ENCODE assay signal across 8 mouse cellular contexts in genomic region chr4:43561436-43561996, GRCm38 (mm10). TPM values are rescaled to one million over a fixed set of nuclear protein-coding genes. Genes with fewer than 3 reads are reported as not detected.
DNase-seq lines count a peak whose midpoint lies in the region; ATAC-seq and TF ChIP-seq lines count a peak whose summit lies in the region.

No protein-coding gene starts in this region.

- no peak for TF ChIP-seq CTCF in left cerebral cortex, adult 2 months (IDR thresholded peaks at IDR 0.05)
- no peak for TF ChIP-seq CTCF in hindbrain, postnatal 0 days (IDR thresholded peaks at IDR 0.05; ENCODE audit: low read depth)

- H3K9ac ChIP-seq in embryonic facial prominence, embryonic 12.5 days: peak overlapping the region; percentile 95
- peak overlapping the region; percentile 91 for H3K9ac ChIP-seq in hindbrain, postnatal 0 days (replicated peaks; ENCODE audit: low read length)
- peak overlapping the region; percentile 93 for H3K9ac ChIP-seq in midbrain, embryonic 15.5 days

- no peaks in the 10 kb centered on the region for H3K27me3 ChIP-seq in embryonic facial prominence, embryonic 12.5 days
- no peaks in the 10 kb centered on the region for H3K27me3 ChIP-seq in hindbrain, postnatal 0 days (ENCODE audit: insufficient read depth, low read length)
- no peaks in the 10 kb centered on the region for H3K27me3 ChIP-seq in midbrain, embryonic 15.5 days (replicated peaks)

- WGBS in embryonic facial prominence, embryonic 12.5 days: 3% methylated on average over 16 of the region's 16 CpGs
- WGBS in hindbrain, postnatal 0 days: 3% methylated on average over 16 of the region's 16 CpGs
- 2% methylated on average over 16 of the region's 16 CpGs for WGBS in midbrain, embryonic 15.5 days

- H3K4me1 ChIP-seq in embryonic facial prominence, embryonic 12.5 days: peaks cover 52% of the 10 kb centered on the region
- H3K4me1 ChIP-seq in hindbrain, postnatal 0 days (ENCODE audit: insufficient read depth, low read length): peaks cover 18% of the 10 kb centered on the region
- peaks cover 44% of the 10 kb centered on the region for H3K4me1 ChIP-seq in midbrain, embryonic 15.5 days

- 0 out of 2 replicates have a peak, but pooled peaks have one; percentile 23 for ATAC-seq in embryonic facial prominence, embryonic 12.5 days (ENCODE audit: insufficient number of reproducible peaks, insufficient read depth, low FRiP score, low TSS enrichment)
- ATAC-seq in hindbrain, postnatal 0 days: no peak; the same call in 1 of the 2 replicates
- peak; percentile 53; the same call in 1 of the 2 replicates for ATAC-seq in midbrain, embryonic 15.5 days (replicated peaks)

- intact Hi-C loops in left cerebral cortex, adult 2 months (cut with DNase I): loop anchor here (10.0 kb wide), 1 partner anchor 517 kb away; the partner anchor contains the start of gene Fam214b
- intact Hi-C loops in left cerebral cortex, postnatal 36 days (cut with DNase I): loop anchor here (10.0 kb wide), 1 partner anchor 527 kb away; the partner anchor contains the start of gene Stoml2

- DNase-seq in left cerebral cortex, adult 2 months (ENCODE audit: extremely low spot score in 1 of 2, low spot score in 2 of 2): no peak
- DNase-seq in left cerebral cortex, postnatal 36 days (ENCODE audit: low spot score in 2 of 2): no peak
- no peak for DNase-seq in hindbrain, postnatal 0 days (ENCODE audit: low spot score)
- no peak for DNase-seq in gastrocnemius, adult 18-20 months (ENCODE audit: low spot score)
- DNase-seq in cerebellum, adult 9-11 months: no peak
- no peak for DNase-seq in gastrocnemius, postnatal 10 days

- peak overlapping the region; percentile 82 for H3K4me2 ChIP-seq in embryonic facial prominence, embryonic 12.5 days (replicated peaks)
- H3K4me2 ChIP-seq in hindbrain, postnatal 0 days (ENCODE audit: low read depth, low read length): peak overlapping the region; percentile 64
- peak overlapping the region; percentile 93 for H3K4me2 ChIP-seq in midbrain, embryonic 15.5 days

- H3K9me3 ChIP-seq in embryonic facial prominence, embryonic 12.5 days: no peaks in the 10 kb centered on the region
- no peaks in the 10 kb centered on the region for H3K9me3 ChIP-seq in hindbrain, postnatal 0 days (ENCODE audit: low read length)
- H3K9me3 ChIP-seq in midbrain, embryonic 15.5 days: no peaks in the 10 kb centered on the region

- peak overlapping the region; percentile 97 for H3K4me3 ChIP-seq in left cerebral cortex, adult 2 months
- H3K4me3 ChIP-seq in embryonic facial prominence, embryonic 12.5 days: peak overlapping the region; percentile 93
- peak overlapping the region; percentile 85 for H3K4me3 ChIP-seq in hindbrain, postnatal 0 days (ENCODE audit: low read length)
- H3K4me3 ChIP-seq in midbrain, embryonic 15.5 days: peak overlapping the region; percentile 90

- peak overlapping the region; percentile 99 for H3K27ac ChIP-seq in left cerebral cortex, adult 2 months
- peak overlapping the region; percentile 99 for H3K27ac ChIP-seq in embryonic facial prominence, embryonic 12.5 days
- H3K27ac ChIP-seq in hindbrain, postnatal 0 days: peak overlapping the region; percentile 95
- H3K27ac ChIP-seq in midbrain, embryonic 15.5 days: peak overlapping the region; percentile 97

- peaks cover 22% of the 10 kb centered on the region for H3K36me3 ChIP-seq in embryonic facial prominence, embryonic 12.5 days
- H3K36me3 ChIP-seq in hindbrain, postnatal 0 days (ENCODE audit: insufficient read depth, low read length): peaks cover 21% of the 10 kb centered on the region
- H3K36me3 ChIP-seq in midbrain, embryonic 15.5 days (replicated peaks): peaks cover 19% of the 10 kb centered on the region

RNA-seq across cellular contexts. Expression of gene Creb3, which starts 0.6 kb away (rescaled TPM):
- 10 to 100 TPM; 74.6 to 77.9 TPM for total RNA-seq in left cerebral cortex, adult 2 months (2021)
- 10 to 100 TPM; 74.4 to 84.8 TPM for total RNA-seq in left cerebral cortex, postnatal 36 days (2021)
- 43.5 and 49.9 TPM in 2 replicates for polyA plus RNA-seq in embryonic facial prominence, embryonic 12.5 days (2016; fragmentation: Nextera tagmentation; extraction: Ambion mirVana)
- total RNA-seq in hindbrain, postnatal 0 days (2014; rRNA removed): 40.1 and 75.9 TPM in 2 replicates
- 77.9 and 82.8 TPM in 2 replicates for polyA plus RNA-seq in hindbrain, postnatal 0 days (2015; fragmentation: Nextera tagmentation; extraction: Ambion mirVana)
- 82.7 and 94.0 TPM in 2 replicates for polyA plus RNA-seq in midbrain, embryonic 15.5 days (2015; fragmentation: Nextera tagmentation; extraction: Ambion mirVana)
- total RNA-seq in gastrocnemius, adult 18-20 months (2021): 10 to 100 TPM; 29.9 to 41.5 TPM
- 10 to 100 TPM; 39.6 to 45.0 TPM for total RNA-seq in gastrocnemius, postnatal 10 days (2021)

RNA-seq across cellular contexts. Expression of gene Tln1, which starts 1.0 kb away (rescaled TPM):
- total RNA-seq in left cerebral cortex, adult 2 months (2021): 10 to 100 TPM; 50.7 to 52.2 TPM
- 10 to 100 TPM; 43.0 to 45.4 TPM for total RNA-seq in left cerebral cortex, postnatal 36 days (2021)
- 71.0 and 73.9 TPM in 2 replicates for polyA plus RNA-seq in embryonic facial prominence, embryonic 12.5 days (2016; fragmentation: Nextera tagmentation; extraction: Ambion mirVana)
- 43.0 and 51.0 TPM in 2 replicates for total RNA-seq in hindbrain, postnatal 0 days (2014; rRNA removed)
- polyA plus RNA-seq in hindbrain, postnatal 0 days (2015; fragmentation: Nextera tagmentation; extraction: Ambion mirVana): 69.9 and 70.3 TPM in 2 replicates
- 58.8 and 61.0 TPM in 2 replicates for polyA plus RNA-seq in midbrain, embryonic 15.5 days (2015; fragmentation: Nextera tagmentation; extraction: Ambion mirVana)
- 10 to 100 TPM; 50.6 to 64.8 TPM for total RNA-seq in gastrocnemius, adult 18-20 months (2021)
- 100 to 1,000 TPM in 1 of 2 experiments, 10 to 100 TPM in 1; 84.9 to 112 TPM for total RNA-seq in gastrocnemius, postnatal 10 days (2021)

RNA-seq across cellular contexts. Expression of gene Rgp1, which starts 17.0 kb away (rescaled TPM):
- total RNA-seq in left cerebral cortex, adult 2 months (2021): 10 to 100 TPM; 49.6 to 55.4 TPM
- total RNA-seq in left cerebral cortex, postnatal 36 days (2021): 10 to 100 TPM; 42.3 to 55.8 TPM
- 33.8 and 37.7 TPM in 2 replicates for polyA plus RNA-seq in embryonic facial prominence, embryonic 12.5 days (2016; fragmentation: Nextera tagmentation; extraction: Ambion mirVana)
- total RNA-seq in hindbrain, postnatal 0 days (2014; rRNA removed): 18.9 and 31.2 TPM in 2 replicates
- polyA plus RNA-seq in hindbrain, postnatal 0 days (2015; fragmentation: Nextera tagmentation; extraction: Ambion mirVana): 11.5 and 13.5 TPM in 2 replicates
- 24.8 and 25.7 TPM in 2 replicates for polyA plus RNA-seq in midbrain, embryonic 15.5 days (2015; fragmentation: Nextera tagmentation; extraction: Ambion mirVana)
- 10 to 100 TPM; 19.9 to 20.7 TPM for total RNA-seq in gastrocnemius, adult 18-20 months (2021)
- total RNA-seq in gastrocnemius, postnatal 10 days (2021): 10 to 100 TPM; 22.9 to 30.4 TPM

RNA-seq across cellular contexts. Expression of gene Gba2, which starts 17.2 kb away (rescaled TPM):
- 10 to 100 TPM; 69.2 to 70.6 TPM for total RNA-seq in left cerebral cortex, adult 2 months (2021)
- total RNA-seq in left cerebral cortex, postnatal 36 days (2021): 10 to 100 TPM; 64.9 to 71.9 TPM
- polyA plus RNA-seq in embryonic facial prominence, embryonic 12.5 days (2016; fragmentation: Nextera tagmentation; extraction: Ambion mirVana): 32.0 and 34.0 TPM in 2 replicates
- 34.0 and 36.3 TPM in 2 replicates for total RNA-seq in hindbrain, postnatal 0 days (2014; rRNA removed)
- polyA plus RNA-seq in hindbrain, postnatal 0 days (2015; fragmentation: Nextera tagmentation; extraction: Ambion mirVana): 45.4 and 47.6 TPM in 2 replicates
- polyA plus RNA-seq in midbrain, embryonic 15.5 days (2015; fragmentation: Nextera tagmentation; extraction: Ambion mirVana): 67.9 and 71.0 TPM in 2 replicates
- 1 to 10 TPM; 4.3 to 4.6 TPM for total RNA-seq in gastrocnemius, adult 18-20 months (2021)
- total RNA-seq in gastrocnemius, postnatal 10 days (2021): 1 to 10 TPM; 6.7 to 9.1 TPM

RNA-seq across cellular contexts. Expression of gene Msmp, which starts 22.8 kb away (rescaled TPM):
- total RNA-seq in left cerebral cortex, adult 2 months (2021): not detected
- total RNA-seq in left cerebral cortex, postnatal 36 days (2021): not detected
- 1.5 and 2.1 TPM in 2 replicates for polyA plus RNA-seq in embryonic facial prominence, embryonic 12.5 days (2016; fragmentation: Nextera tagmentation; extraction: Ambion mirVana)
- total RNA-seq in hindbrain, postnatal 0 days (2014; rRNA removed): not detected in 2 replicates
- polyA plus RNA-seq in hindbrain, postnatal 0 days (2015; fragmentation: Nextera tagmentation; extraction: Ambion mirVana): 1.2 and 1.9 TPM in 2 replicates
- 1.3 and 1.9 TPM in 2 replicates for polyA plus RNA-seq in midbrain, embryonic 15.5 days (2015; fragmentation: Nextera tagmentation; extraction: Ambion mirVana)
- total RNA-seq in gastrocnemius, adult 18-20 months (2021): under 1 TPM in 1 of 2 experiments, not detected in 1; 0.55 TPM
- total RNA-seq in gastrocnemius, postnatal 10 days (2021): under 1 TPM; 0.33 to 0.38 TPM
